Mouse (Mus musculus) testis, adult 2 months (tissue): ENCODE measurements around the gene Fgf11. TPM values are rescaled to one million over a fixed set of nuclear protein-coding genes. Genes with fewer than 3 reads are reported as not detected.

Source experiments
- H3K27ac ChIP-seq: fragments of 200-500 bp; 2 replicates; pipeline ENCODE4 v1.5.1; 2012; ENCODE audit warnings: low read depth, low read length; ENCODE audit not compliant: control insufficient read depth, insufficient read depth
- H3K27me3 ChIP-seq: fragments of 200-500 bp; 2 replicates; pipeline ENCODE4 v1.6.1; 2012; ENCODE audit warnings: mild to moderate bottlenecking, low read length, moderate library complexity; ENCODE audit not compliant: control insufficient read depth, insufficient read depth
- H3K36me3 ChIP-seq: fragments of 200-500 bp; 2 replicates; pipeline ENCODE4 v1.6.1; 2012; ENCODE audit warnings: mild to moderate bottlenecking, low read length; ENCODE audit not compliant: control insufficient read depth, insufficient read depth
- H3K4me1 ChIP-seq: fragments of 200-500 bp; 2 replicates; pipeline ENCODE4 v1.6.1; 2012; ENCODE audit warnings: low read length; ENCODE audit not compliant: control insufficient read depth, insufficient read depth
- H3K4me3 ChIP-seq: fragments of 200-500 bp; 2 replicates; pipeline ENCODE4 v1.5.1; 2012; ENCODE audit warnings: low read depth, mild to moderate bottlenecking, low read length, moderate library complexity, mixed read lengths; ENCODE audit not compliant: control insufficient read depth
- CTCF ChIP-seq: fragments of 200-500 bp; IDR thresholded peaks from 2 replicates; pipeline ENCODE4 v1.5.1; 2012; ENCODE audit warnings: low read depth, mild to moderate bottlenecking, inconsistent platforms, low read length, moderate library complexity; ENCODE audit not compliant: control insufficient read depth, insufficient read depth, insufficient replicate concordance
- POLR2A ChIP-seq: fragments of 200-500 bp; IDR thresholded peaks from 2 replicates; pipeline ENCODE4 v1.6.1; 2012; ENCODE audit warnings: low read depth, mild to moderate bottlenecking, inconsistent platforms, low read length, moderate library complexity; ENCODE audit not compliant: control insufficient read depth
- polyA plus RNA-seq: library from polyadenylated mRNA; depleted of rRNA; stranded (reverse); fragments of >200 nt; gene quantifications from 2 replicates; pipeline ENCODE4 v1.2.3, GENCODE M21; 2012; rRNA removed

Gene Fgf11
- polyA plus RNA-seq, 1 experiment = 3.2 TPM

- H3K36me3 ChIP-seq = peaks cover 5% of the 10 kb centered on the region
- 0 out of 2 replicates have a peak, but pooled peaks cover 2% of the 10 kb centered on the region for H3K4me1 ChIP-seq
- H3K4me3 ChIP-seq = no peak overlapping the region
- no peaks in the 10 kb centered on the region for H3K27me3 ChIP-seq
- no peak overlapping the region for H3K27ac ChIP-seq
- TF ChIP-seq CTCF = no peak
- no peak for TF ChIP-seq POLR2A
Observed at GRCm38 (mm10) chr11:69752686-69753085, 49.0 kb downstream of the Fgf11 start.

GRCm38 (mm10) chr11:69751635-69752034 lies 50.0 kb downstream of the Fgf11 start:
- H3K27ac ChIP-seq = no peak overlapping the region
- no peak overlapping the region for H3K4me3 ChIP-seq
- H3K27me3 ChIP-seq = no peaks in the 10 kb centered on the region
- no peak for TF ChIP-seq POLR2A
- TF ChIP-seq CTCF = no peak
- H3K36me3 ChIP-seq = peaks cover 9% of the 10 kb centered on the region
- 0 out of 2 replicates have a peak, but pooled peaks cover 2% of the 10 kb centered on the region for H3K4me1 ChIP-seq

Other genes starting within 250 kb of the Fgf11 start
- 2.7 and 3.3 TPM in 2 replicates for gene Efnb3, start 241.7 kb downstream of the Fgf11 start, polyA plus RNA-seq
- 9.5 and 9.7 TPM in 2 replicates for gene Wrap53, start 221.6 kb downstream of the Fgf11 start, polyA plus RNA-seq
- 22.1 TPM in 2 replicates for gene Trp53, start 221.5 kb downstream of the Fgf11 start, polyA plus RNA-seq
- gene Atp1b2, start 195.9 kb downstream of the Fgf11 start, polyA plus RNA-seq = 27.9 and 40.5 TPM in 2 replicates
- 11.9 and 16.4 TPM in 2 replicates for gene Shbg, start 184.0 kb downstream of the Fgf11 start, polyA plus RNA-seq
- gene Sat2, start 179.8 kb downstream of the Fgf11 start, polyA plus RNA-seq = 7.0 and 9.4 TPM in 2 replicates
- gene Fxr2, start 168.9 kb downstream of the Fgf11 start, polyA plus RNA-seq = 63.3 and 69.1 TPM in 2 replicates
- gene Sox15, start 146.5 kb downstream of the Fgf11 start, polyA plus RNA-seq = 0.25 and 0.38 TPM in 2 replicates
- 41.9 and 42.5 TPM in 2 replicates for gene Mpdu1, start 139.2 kb downstream of the Fgf11 start, polyA plus RNA-seq
- gene Cd68, start 135.7 kb downstream of the Fgf11 start, polyA plus RNA-seq = 3.9 and 4.4 TPM in 2 replicates
- gene Eif4a1, start 129.4 kb downstream of the Fgf11 start, polyA plus RNA-seq = 166 and 210 TPM in 2 replicates
- gene Senp3, start 119.8 kb downstream of the Fgf11 start, polyA plus RNA-seq = 54.7 and 67.6 TPM in 2 replicates
- gene Tnfsf13, start 116.1 kb downstream of the Fgf11 start, polyA plus RNA-seq = 4.2 and 5.6 TPM in 2 replicates
- 2.9 and 3.3 TPM in 2 replicates for gene Tnfsf12, start 106.0 kb downstream of the Fgf11 start, polyA plus RNA-seq
- gene Tnfsfm13, start 105.8 kb downstream of the Fgf11 start, polyA plus RNA-seq = 1.3 and 1.9 TPM in 2 replicates
- gene Polr2a, start 43.2 kb downstream of the Fgf11 start, polyA plus RNA-seq = 54.7 and 75.8 TPM in 2 replicates
- gene Slc35g3, start 39.9 kb downstream of the Fgf11 start, polyA plus RNA-seq = 210 and 236 TPM in 2 replicates
- gene Zbtb4, start 35.9 kb downstream of the Fgf11 start, polyA plus RNA-seq = 5.1 and 6.0 TPM in 2 replicates
- gene Chrnb1, start 5.9 kb downstream of the Fgf11 start, polyA plus RNA-seq = 0.79 and 1.2 TPM in 2 replicates
- gene Tmem102, start 3.8 kb upstream of the Fgf11 start, polyA plus RNA-seq = 0.52 and 0.79 TPM in 2 replicates
- gene Gm39566, start 13.4 kb upstream of the Fgf11 start, polyA plus RNA-seq = 136 and 193 TPM in 2 replicates
- gene Spem2, start 16.6 kb upstream of the Fgf11 start, polyA plus RNA-seq = 758 and 858 TPM in 2 replicates
- 1,704 and 1,758 TPM in 2 replicates for gene Spem1, start 20.3 kb upstream of the Fgf11 start, polyA plus RNA-seq
- 2.4 and 2.7 TPM in 2 replicates for gene Nlgn2, start 35.9 kb upstream of the Fgf11 start, polyA plus RNA-seq
- 21.9 and 22.7 TPM in 2 replicates for gene Tmem256, start 36.7 kb upstream of the Fgf11 start, polyA plus RNA-seq
- 6.5 and 8.5 TPM in 2 replicates for gene Plscr3, start 44.5 kb upstream of the Fgf11 start, polyA plus RNA-seq
- gene Tnk1, start 56.9 kb upstream of the Fgf11 start, polyA plus RNA-seq = 1.6 and 1.9 TPM in 2 replicates
- gene Tmem95, start 76.2 kb upstream of the Fgf11 start, polyA plus RNA-seq = 20.8 and 27.5 TPM in 2 replicates
- 0.47 and 0.69 TPM in 2 replicates for gene Kctd11, start 79.5 kb upstream of the Fgf11 start, polyA plus RNA-seq
- gene Acap1, start 93.7 kb upstream of the Fgf11 start, polyA plus RNA-seq = 4.0 and 4.9 TPM in 2 replicates
- 124 and 125 TPM in 2 replicates for gene 2810408A11Rik, start 99.1 kb upstream of the Fgf11 start, polyA plus RNA-seq
- gene Neurl4, start 99.2 kb upstream of the Fgf11 start, polyA plus RNA-seq = 57.7 and 61.1 TPM in 2 replicates
- 290 and 295 TPM in 2 replicates for gene Gps2, start 112.0 kb upstream of the Fgf11 start, polyA plus RNA-seq
- 621 and 702 TPM in 2 replicates for gene Eif5a, start 120.1 kb upstream of the Fgf11 start, polyA plus RNA-seq
- gene Ybx2, start 133.9 kb upstream of the Fgf11 start, polyA plus RNA-seq = 3,709 and 3,883 TPM in 2 replicates
- 1.9 and 3.6 TPM in 2 replicates for gene Slc2a4, start 146.3 kb upstream of the Fgf11 start, polyA plus RNA-seq
- 3.0 and 4.9 TPM in 2 replicates for gene Cldn7, start 162.9 kb upstream of the Fgf11 start, polyA plus RNA-seq
- gene Ctdnep1, start 179.3 kb upstream of the Fgf11 start, polyA plus RNA-seq = 120 and 137 TPM in 2 replicates
- 225 and 226 TPM in 2 replicates for gene Elp5, start 180.7 kb upstream of the Fgf11 start, polyA plus RNA-seq
- gene Gabarap, start 189.3 kb upstream of the Fgf11 start, polyA plus RNA-seq = 659 and 826 TPM in 2 replicates
- 19.0 and 21.2 TPM in 2 replicates for gene Phf23, start 193.9 kb upstream of the Fgf11 start, polyA plus RNA-seq
- 15.2 and 16.4 TPM in 2 replicates for gene Dvl2, start 198.7 kb upstream of the Fgf11 start, polyA plus RNA-seq
- 20.6 and 20.9 TPM in 2 replicates for gene Acadvl, start 213.6 kb upstream of the Fgf11 start, polyA plus RNA-seq
- 5.6 and 6.5 TPM in 2 replicates for gene Dlg4, start 215.1 kb upstream of the Fgf11 start, polyA plus RNA-seq